Mouse (Mus musculus) kidney, embryonic 16.5 days (tissue): ENCODE measurements around the gene Tyk2. TPM values are rescaled to one million over a fixed set of nuclear protein-coding genes. Genes with fewer than 3 reads are reported as not detected.

Experiments used
- ATAC-seq: fragments of 200-750 bp; cut with Nextera tagmentation; 2 replicates; pipeline ENCODE4 v1.8.0; 2017; ENCODE audit warnings: moderate TSS enrichment; ENCODE audit not compliant: low FRiP score, low TSS enrichment
- H3K27ac ChIP-seq: fragments of 300-500 bp; sonication (generic); 2 replicates; pipeline ENCODE4 v1.5.1; 2014; ENCODE audit warnings: low read length
- H3K27me3 ChIP-seq: fragments of 300-500 bp; sonication (generic); 2 replicates; pipeline ENCODE4 v1.6.1; 2014; ENCODE audit warnings: low read length, control low read depth, mixed read lengths; ENCODE audit not compliant: insufficient read depth
- H3K36me3 ChIP-seq: fragments of 300-500 bp; sonication (generic); 2 replicates; pipeline ENCODE4 v1.6.1; 2014; ENCODE audit warnings: low read length, control low read depth, mixed read lengths; ENCODE audit not compliant: insufficient read depth
- H3K4me1 ChIP-seq: fragments of 300-500 bp; sonication (generic); 2 replicates; pipeline ENCODE4 v1.6.1; 2014; ENCODE audit warnings: low read length, control low read depth, mixed read lengths; ENCODE audit not compliant: insufficient read depth
- H3K4me2 ChIP-seq: fragments of 300-500 bp; sonication (generic); replicated peaks from 2 replicates; pipeline ENCODE4 v1.6.1; 2014; ENCODE audit warnings: low read depth, low read length
- H3K4me3 ChIP-seq: fragments of 300-500 bp; sonication (generic); 2 replicates; pipeline ENCODE4 v1.5.1; 2014; ENCODE audit warnings: mild to moderate bottlenecking, low read length
- H3K9ac ChIP-seq: fragments of 300-500 bp; sonication (generic); replicated peaks from 2 replicates; pipeline ENCODE4 v1.6.1; 2014; ENCODE audit warnings: low read length
- H3K9me3 ChIP-seq: fragments of 300-500 bp; sonication (generic); 2 replicates; pipeline ENCODE4 v1.6.1; 2016; ENCODE audit warnings: low read length, control low read depth
- WGBS: fragments of 180-500 bp; shearing (Covaris S2); extraction: QIAGEN DNeasy Blood & Tissue Kit; methylation state at CpG from one replicate; pipeline ENCODE4 v1.1.7; 2014; 5-methylcytosine and 5-hydroxymethylcytosine counted together
- polyA plus RNA-seq: library from polyadenylated mRNA; unstranded; fragments of >200 nt; fragmentation: Nextera tagmentation; extraction: Ambion mirVana; gene quantifications from 2 replicates; pipeline ENCODE4 v1.2.1, GENCODE M21; 2015

Gene Tyk2
- polyA plus RNA-seq, 1 experiment from 2014 or later = 16.1 TPM

DNA sequence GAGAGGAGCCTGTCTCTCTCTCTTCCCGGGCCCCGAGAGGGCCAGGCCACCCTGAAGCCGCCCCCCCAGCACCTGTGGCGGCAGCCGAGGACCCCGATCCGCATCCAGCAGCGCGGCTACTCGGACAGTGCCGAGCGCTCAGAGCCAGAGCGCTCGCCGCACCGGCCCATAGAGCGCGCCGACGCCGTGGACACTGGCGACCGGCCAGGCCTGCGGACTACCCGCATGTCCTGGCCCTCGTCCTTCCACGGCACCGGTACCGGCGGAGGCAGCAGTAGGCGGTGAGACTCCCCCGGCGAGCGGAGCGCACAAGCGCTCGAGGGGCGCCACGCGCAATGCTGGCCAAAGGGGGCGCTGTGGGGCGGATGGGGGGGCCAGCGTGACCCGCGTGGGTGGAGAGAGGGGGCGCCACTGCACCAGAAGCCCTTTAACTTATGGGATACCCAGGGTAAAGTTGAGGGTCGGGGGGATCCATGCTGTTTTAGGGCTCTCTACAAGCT is 35.0 kb upstream of the Tyk2 start:
- peak overlapping the region; percentile 59 for H3K4me3 ChIP-seq
- peak overlapping the region; percentile 68 for H3K9ac ChIP-seq
- under 1% methylated on average over 45 of the region's 47 CpGs for WGBS
- peak overlapping the region; percentile 92 for H3K4me2 ChIP-seq
- no peak for ATAC-seq
- H3K4me1 ChIP-seq = peaks cover 49% of the 10 kb centered on the region
- no peak overlapping the region for H3K27ac ChIP-seq
- H3K36me3 ChIP-seq = no peaks in the 10 kb centered on the region
- no peaks in the 10 kb centered on the region for H3K9me3 ChIP-seq
- H3K27me3 ChIP-seq = peaks cover 50% of the 10 kb centered on the region

DNA sequence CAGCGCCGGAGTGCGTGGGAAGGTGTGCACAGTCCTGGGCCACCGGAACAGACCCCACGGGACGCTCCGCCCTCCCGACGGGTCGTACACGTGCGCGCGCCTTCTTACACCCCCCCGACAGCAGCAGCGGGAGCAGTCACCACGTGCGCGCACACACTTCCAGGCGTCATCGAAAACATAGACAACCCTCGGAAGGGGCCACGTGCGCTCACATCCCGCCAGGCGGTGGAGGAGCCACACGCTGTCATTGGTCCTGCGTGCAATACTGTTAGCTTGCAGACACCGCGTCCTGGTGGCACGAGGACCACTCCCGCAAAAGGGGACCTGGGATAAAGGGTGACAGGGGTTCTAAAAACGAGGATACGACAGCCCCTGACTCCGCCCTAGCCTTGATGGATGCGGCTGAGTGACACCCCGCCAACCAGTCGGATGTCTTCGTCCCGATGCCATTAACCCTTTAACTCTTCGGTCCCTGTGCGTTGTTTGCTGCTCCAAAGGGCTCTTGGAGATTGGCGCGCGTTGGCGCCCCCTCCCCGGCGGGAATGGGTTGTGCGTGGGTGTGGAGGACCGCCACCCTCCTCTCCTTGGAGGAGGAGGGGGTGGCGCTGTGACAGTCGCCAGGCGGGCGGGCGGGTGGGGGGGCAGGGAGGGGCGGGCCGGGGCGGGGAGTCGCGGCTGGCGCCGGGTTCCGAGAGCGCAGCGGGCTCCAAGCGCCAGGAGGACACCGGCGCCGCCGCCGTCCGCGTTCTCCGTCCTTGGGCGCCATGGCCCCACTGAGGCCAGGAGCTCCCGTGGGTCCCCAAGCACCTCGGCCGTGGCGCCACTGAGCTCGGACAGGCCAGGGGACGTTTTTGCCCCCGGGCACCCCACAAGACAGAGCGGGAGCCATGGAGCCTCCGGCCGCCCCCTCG is 34.3 kb upstream of the Tyk2 start, which contains the start of gene Pde4a:
Pde4a (plus strand) TSS at position 674 of the 911 bp plus-strand sequence.
- H3K27ac ChIP-seq = no peak within 1 kb of the TSS
- H3K27me3 ChIP-seq = peaks cover 50% of the 10 kb centered on the region
- peaks cover 49% of the 10 kb centered on the region for H3K4me1 ChIP-seq
- peak within 1 kb of the TSS; percentile 92 for H3K4me2 ChIP-seq
- ATAC-seq = peak; percentile 2; the same call in 1 of the 2 replicates
- no peaks in the 10 kb centered on the region for H3K9me3 ChIP-seq
- H3K36me3 ChIP-seq = no peaks in the 10 kb centered on the region
- under 1% methylated on average over 72 of the region's 86 CpGs for WGBS
- H3K4me3 ChIP-seq = peak within 1 kb of the TSS; percentile 59
- H3K9ac ChIP-seq = peak within 1 kb of the TSS; percentile 68

DNA sequence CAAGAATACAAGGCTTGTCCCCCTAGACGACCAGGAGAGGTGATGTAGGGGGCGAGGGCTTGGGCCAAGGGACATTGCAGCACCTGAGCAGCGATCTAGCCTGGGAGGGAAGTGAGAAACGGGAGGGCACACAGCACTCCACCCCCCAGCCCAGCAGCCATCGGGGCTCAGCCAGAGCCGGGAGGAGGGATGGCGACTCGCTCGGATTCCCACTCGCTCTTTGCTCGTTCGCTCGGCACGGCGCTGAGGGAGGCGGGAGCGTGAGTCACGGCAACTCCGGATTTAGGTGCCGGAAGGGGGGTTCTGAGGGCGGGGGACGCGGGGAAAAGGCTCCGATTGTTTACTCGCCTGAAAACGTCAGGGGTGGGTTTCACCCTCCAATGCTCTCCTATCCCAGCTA is 33.0 kb upstream of the Tyk2 start:
- Histone ChIP-seq H3K4me1 (peaks cover 49% of the 10 kb centered on the region), H3K27ac (no peak overlapping the region), H3K9me3 (no peaks in the 10 kb centered on the region), H3K36me3 (no peaks in the 10 kb centered on the region), H3K9ac (no peak overlapping the region), H3K4me2 (peak overlapping the region; percentile 92), H3K27me3 (peaks cover 50% of the 10 kb centered on the region), H3K4me3 (peak overlapping the region; percentile 26)
- WGBS = under 1% methylated on average over 26 of the region's 26 CpGs
- ATAC-seq = no peak

DNA sequence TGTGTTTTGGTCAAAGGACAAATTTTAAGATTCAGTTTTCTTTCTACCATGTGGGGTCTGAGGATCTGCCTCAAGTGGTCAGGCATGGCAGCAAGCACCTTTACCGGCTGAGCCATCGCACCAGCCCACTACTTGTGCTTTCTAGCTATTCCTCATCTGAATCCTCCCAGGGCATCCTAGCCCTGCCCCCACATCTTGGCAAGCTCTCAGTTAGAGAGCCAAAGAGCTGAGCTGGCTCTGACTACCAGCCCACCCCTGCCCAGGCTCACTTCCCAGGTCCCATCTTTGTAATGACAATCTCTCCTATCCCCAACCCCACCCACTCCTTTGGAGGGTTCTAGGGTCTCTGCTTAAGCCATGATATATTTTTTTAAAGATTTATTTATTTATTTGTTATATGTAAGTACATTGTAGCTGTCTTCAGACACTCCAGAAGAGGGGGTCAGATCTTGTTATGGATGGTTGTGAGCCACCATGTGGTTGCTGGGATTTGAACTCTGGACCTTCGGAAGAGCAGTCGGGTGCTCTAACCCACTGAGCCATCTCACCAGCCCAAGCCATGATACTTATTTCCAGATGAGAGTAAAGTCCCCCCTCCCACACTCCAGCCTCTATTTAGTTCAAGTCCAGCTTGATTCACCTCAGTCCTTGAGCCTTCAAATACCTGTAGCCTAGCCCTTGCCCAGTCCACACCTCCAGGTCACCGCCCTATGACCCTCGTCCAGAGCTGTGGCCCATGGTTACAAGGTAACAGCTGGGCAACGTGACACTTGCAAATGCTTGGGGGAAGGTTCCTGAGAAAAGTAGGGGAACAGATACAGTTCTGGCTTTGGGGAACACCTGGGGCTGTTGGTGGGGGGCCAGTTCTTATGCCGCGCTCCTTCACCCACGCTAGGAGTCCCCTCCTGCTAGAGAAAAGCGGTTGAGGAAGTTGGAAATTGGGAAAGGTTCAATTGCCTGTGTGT is 32.3 kb upstream of the Tyk2 start:
- Histone ChIP-seq H3K4me2 (peak overlapping the region; percentile 92), H3K27me3 (peaks cover 50% of the 10 kb centered on the region), H3K27ac (no peak overlapping the region), H3K36me3 (no peaks in the 10 kb centered on the region), H3K4me3 (no peak overlapping the region), H3K9ac (no peak overlapping the region), H3K9me3 (no peaks in the 10 kb centered on the region; the same call in 1 of the 2 replicates), H3K4me1 (peaks cover 45% of the 10 kb centered on the region)
- ATAC-seq = no peak
- 37% methylated on average over 11 of the region's 11 CpGs for WGBS

DNA sequence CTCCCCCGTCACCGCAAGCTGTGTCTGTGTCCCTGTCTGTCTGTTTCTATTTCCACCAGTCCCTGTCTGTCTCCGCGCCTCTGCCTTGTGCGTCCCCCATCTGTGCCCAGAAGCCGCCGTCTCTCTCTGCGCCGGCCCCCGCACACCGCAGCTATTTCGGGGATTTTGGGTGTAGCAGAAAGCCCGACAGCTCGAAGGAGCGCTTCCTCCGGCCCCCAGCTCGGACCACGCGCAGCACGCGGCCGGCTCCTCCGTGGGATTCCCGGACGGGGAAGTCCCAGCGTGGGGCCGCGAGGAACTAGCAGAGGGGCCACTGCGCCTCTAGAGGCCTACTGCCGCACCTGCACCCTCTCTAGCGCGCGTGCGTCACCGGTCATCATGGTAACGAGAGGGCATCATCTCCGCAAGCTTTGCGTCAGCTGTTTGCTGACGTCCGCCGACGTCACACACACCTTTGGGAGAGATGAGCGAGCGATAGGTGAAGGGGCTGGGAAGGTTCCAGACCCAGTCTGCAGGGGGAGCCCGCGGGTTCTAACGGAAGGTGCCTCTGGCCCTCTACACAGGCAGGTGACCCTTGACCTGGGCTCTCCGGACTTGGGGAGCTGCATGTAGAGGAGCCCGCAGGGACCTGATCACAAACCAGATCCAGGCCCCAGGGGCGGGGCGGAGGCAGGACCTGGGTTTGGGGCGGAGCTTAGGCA is 30.3 kb upstream of the Tyk2 start:
- peak; percentile 58; the same call in 1 of the 2 replicates for ATAC-seq
- Histone ChIP-seq H3K4me1 (peaks cover 27% of the 10 kb centered on the region), H3K4me3 (peak overlapping the region; percentile 66), H3K9me3 (peaks cover 3% of the 10 kb centered on the region; the same call in 1 of the 2 replicates), H3K36me3 (no peaks in the 10 kb centered on the region), H3K27me3 (peaks cover 43% of the 10 kb centered on the region), H3K9ac (peak overlapping the region; percentile 85), H3K4me2 (peak overlapping the region; percentile 87), H3K27ac (no peak overlapping the region)
- WGBS = under 1% methylated on average over 52 of the region's 52 CpGs

DNA sequence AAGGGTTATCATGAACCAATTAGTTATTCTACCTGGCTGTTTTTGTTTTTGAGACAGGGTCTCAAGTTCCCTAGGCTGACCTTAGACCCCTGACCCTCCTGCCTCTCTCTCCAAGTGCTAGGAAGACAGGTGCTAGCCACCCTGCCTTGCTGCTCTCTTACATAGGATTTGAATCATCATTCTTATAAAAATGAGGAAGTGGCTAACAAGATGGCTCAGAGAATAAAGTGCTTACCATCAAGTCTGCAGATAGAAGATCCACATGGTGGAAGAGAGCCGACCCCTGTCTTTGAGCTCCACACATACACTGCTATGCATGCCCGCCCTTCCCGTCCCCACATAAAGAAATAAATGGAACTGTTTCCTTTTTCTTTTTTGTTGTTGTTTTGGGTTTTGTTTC is 23.7 kb upstream of the Tyk2 start:
- Histone ChIP-seq H3K27ac (no peak overlapping the region), H3K4me3 (no peak overlapping the region), H3K9ac (no peak overlapping the region), H3K4me1 (peaks cover 17% of the 10 kb centered on the region), H3K36me3 (no peaks in the 10 kb centered on the region), H3K27me3 (no peaks in the 10 kb centered on the region), H3K9me3 (peaks cover 3% of the 10 kb centered on the region; the same call in 1 of the 2 replicates), H3K4me2 (no peak overlapping the region)
- no peak for ATAC-seq
- WGBS = 95% methylated on average over 3 of the region's 3 CpGs

DNA sequence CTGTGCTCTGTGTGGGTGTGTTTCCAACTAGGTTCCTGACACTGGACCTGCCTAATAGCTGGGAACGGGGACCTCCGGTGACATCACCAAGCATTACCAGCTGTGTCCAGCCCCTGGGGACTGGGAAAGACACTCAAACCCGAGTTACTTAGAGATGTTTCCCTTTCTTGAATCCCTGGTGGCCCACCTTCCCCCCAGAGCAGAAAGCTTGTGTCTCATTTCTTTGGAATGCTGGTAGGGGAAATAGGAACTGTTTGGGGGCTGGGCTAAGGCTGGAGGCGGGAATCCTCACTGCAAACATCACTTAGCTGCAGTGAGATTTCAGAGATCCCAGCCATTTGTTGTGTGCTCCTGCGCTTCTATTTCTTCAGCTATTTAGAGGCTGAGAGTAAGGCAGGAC is 22.8 kb upstream of the Tyk2 start:
- no peaks in the 10 kb centered on the region for H3K36me3 ChIP-seq
- WGBS = 9% methylated on average over 5 of the region's 5 CpGs
- peak overlapping the region; percentile 68; the same call in 1 of the 2 replicates for H3K27ac ChIP-seq
- H3K4me1 ChIP-seq = peaks cover 21% of the 10 kb centered on the region
- H3K4me2 ChIP-seq = peak overlapping the region; percentile 85
- peaks cover 3% of the 10 kb centered on the region; the same call in 1 of the 2 replicates for H3K9me3 ChIP-seq
- ATAC-seq = no peak; the same call in 1 of the 2 replicates
- H3K9ac ChIP-seq = peak overlapping the region; percentile 68
- peak overlapping the region; percentile 45 for H3K4me3 ChIP-seq
- H3K27me3 ChIP-seq = no peaks in the 10 kb centered on the region

DNA sequence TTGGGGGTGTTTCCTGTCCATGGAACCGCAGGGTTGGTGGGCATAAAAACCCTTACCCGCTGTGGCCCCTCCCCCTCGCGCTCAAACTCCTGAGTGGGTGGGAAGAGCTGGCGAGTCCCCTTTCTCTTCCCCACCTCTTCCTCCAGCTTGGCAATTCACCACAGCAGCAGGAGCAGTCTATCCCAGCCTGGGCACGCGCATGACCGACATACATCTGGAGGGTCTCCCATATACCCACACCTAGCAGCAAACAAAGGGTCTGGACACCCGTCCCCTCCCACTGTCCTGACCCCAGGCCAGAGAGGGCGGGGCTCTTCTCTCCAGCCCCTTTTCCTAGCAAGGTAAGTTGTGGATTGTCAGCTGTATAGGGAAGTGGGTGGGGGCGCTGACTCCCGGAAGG is 22.3 kb upstream of the Tyk2 start:
- Histone ChIP-seq H3K36me3 (no peaks in the 10 kb centered on the region), H3K9ac (peak overlapping the region; percentile 68), H3K4me2 (peak overlapping the region; percentile 85), H3K27me3 (no peaks in the 10 kb centered on the region), H3K9me3 (peaks cover 3% of the 10 kb centered on the region; the same call in 1 of the 2 replicates), H3K4me1 (peaks cover 26% of the 10 kb centered on the region), H3K27ac (peak overlapping the region; percentile 68; the same call in 1 of the 2 replicates), H3K4me3 (peak overlapping the region; percentile 45)
- peak; percentile 14; the same call in 1 of the 2 replicates for ATAC-seq
- 2% methylated on average over 12 of the region's 12 CpGs for WGBS

DNA sequence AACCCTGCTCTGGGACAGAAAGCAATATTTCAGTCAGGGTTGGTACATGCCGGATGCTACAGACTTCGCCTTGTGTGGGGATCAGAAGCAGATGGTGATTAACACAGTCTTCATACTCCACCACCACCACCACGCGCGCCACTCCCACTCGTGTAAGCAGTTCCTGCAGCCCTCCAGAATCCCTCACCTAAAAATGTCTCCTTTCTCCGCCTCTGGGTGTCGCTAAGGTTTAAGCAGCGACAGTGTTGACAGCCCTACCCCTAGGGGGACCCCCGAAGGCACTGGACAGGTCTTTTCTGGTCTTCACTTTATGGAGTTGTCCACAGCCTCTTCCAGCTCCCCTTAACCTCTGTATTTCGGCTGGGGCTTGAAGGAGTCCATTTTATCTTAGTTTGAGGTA is 21.7 kb upstream of the Tyk2 start:
- no peaks in the 10 kb centered on the region for H3K9me3 ChIP-seq
- peak overlapping the region; percentile 45 for H3K4me3 ChIP-seq
- no peaks in the 10 kb centered on the region for H3K27me3 ChIP-seq
- no peak overlapping the region for H3K27ac ChIP-seq
- no peaks in the 10 kb centered on the region for H3K36me3 ChIP-seq
- peak overlapping the region; percentile 85 for H3K4me2 ChIP-seq
- ATAC-seq = peak; percentile 37; the same call in 1 of the 2 replicates
- under 1% methylated on average over 11 of the region's 11 CpGs for WGBS
- H3K9ac ChIP-seq = peak overlapping the region; percentile 68
- peaks cover 32% of the 10 kb centered on the region for H3K4me1 ChIP-seq
